Mouse (Mus musculus) brain, adult 2 months (tissue): ENCODE measurements around the gene Anks6.

Source experiments
- DNase-seq: peaks from one replicate; pipeline ENCODE4 v3.0.0; 2011; ENCODE audit warnings: low read depth, low spot score

The Anks6 gene

DNA sequence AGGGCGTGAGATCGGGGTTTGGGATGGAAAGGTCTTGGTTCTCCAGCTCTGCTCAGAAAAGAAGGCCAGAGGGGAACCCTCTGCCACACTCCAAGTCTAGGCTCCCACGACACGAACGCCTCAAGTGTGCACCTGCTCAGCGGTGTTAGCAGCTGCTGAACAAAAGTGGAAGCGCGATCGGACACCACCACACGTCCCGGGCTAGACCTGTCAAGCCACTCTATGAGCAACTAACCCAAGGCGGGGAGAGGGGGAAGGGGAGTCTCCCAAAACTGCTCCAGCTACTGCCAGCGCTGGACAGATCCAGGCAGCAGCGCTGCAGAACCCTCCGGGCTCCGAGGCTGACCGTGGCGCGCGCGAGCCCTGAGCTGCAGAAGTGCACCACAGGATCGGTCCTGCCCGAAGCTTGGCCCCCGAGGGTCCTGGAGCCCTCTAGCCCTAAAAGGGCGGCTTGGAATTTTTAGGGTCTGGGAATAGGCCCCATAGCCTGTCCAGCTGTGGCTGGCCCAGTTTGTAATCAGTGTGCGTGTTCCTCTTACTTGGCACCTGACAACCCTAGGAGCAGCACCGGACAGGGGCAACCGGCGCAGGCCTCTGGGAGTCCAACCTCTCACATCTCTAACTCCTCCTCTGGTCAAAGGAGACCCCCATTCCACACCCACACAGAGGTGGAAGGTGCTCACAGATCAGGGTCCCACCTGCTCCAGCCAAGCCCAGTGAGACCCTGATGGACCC, 66.8 kb downstream of the Anks6 start:
- DNase-seq, result peak; percentile 65

DNA sequence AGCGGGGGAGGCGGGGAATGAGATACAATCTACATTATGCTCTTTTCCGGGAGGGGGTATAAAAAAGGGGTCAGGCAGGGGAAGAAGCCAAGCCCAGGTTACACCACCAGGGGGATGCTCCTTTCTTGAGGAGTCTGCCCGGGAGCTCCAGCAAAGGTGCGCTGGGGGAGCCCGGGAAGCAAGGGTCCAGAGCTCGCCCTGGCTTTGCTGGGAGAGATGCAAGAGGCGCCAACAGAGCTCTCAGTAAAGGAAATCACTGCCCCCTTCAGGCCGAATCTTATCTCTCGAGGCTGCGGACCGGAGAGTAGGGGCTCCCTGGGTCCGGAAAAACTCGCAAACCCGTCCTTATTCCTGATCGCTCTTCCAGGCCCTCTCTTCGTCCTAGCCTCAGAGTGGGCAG, 67.4 kb downstream of the Anks6 start:
- peak; percentile 94 for DNase-seq

DNA sequence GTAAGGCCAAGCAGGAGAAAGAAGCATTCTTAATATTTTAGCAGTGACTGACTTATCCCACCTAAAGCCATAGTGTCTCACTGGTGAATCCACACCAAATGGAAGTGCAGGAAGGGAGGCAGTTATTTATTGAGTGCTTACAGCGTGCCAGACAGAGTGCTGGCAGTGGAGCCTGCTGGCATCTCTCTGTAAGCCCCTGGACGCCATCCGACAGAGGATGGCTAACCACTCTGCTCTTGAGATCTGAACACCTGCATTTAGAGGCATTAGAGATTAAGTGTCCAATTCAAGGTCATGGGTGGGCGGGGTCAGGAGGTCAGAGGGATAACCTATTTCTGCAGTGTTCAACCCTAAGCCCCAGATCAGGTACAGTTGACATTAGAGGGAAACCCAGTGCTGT, 68.4 kb downstream of the Anks6 start:
- no peak for DNase-seq

DNA sequence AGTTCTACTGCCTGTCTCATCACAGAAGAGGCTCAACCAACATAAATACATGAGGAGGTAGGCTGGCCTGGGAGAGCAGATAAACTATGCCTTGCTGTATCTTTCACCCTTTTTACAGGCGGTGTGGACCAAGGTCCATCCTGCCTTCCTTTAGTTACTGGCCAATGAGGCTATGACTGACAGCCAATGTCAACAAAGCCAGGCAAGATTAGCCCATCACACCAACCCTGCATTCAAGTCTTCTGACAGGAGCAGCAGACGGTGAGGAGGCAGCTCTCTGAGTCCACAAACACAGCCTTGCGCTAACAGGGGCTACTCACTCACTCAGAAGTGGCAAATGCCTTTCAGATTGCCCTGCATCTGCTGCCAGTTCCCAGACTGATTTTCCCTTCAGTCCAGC, 69.0 kb downstream of the Anks6 start:
- DNase-seq, result peak; percentile 62

DNA sequence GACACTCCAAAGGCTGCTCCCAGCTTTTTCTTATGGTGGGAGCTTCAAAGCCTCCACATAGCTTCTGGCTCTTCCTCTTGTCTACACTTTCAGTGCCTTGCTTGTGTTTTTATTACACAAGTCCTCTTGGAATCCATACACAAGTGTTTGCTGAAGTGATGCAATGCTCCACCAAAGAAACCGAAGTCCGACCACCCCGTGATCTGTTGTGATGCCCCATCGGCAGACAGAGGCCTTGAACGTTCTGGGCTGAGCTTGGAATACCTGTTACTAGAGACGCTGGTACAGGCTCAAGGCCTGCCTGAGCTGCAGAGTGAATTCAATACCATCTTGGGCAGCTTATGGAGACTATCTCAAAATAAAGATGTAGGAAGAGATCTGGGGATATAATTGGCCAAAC, 69.4 kb downstream of the Anks6 start:
- no peak for DNase-seq

DNA sequence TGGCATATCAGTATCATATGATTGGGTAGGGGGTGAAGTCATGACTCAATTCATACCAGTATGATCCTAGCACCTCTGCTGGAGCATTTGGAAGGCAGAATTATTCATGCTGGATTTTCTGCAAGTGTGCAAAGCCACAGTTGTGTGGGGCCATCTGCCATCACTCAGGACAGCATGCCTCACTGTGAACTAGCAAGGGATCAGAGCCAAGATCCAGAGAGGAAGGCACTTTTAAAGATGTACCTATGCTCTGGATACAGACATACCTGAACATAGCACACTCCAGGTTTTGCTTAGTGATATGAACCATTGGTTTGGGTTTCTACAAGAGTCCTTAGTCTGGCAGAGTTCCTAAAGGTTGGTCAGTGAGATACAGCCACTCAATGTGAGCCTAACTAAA, 71.2 kb downstream of the Anks6 start:
- DNase-seq, result peak; percentile 89

DNA sequence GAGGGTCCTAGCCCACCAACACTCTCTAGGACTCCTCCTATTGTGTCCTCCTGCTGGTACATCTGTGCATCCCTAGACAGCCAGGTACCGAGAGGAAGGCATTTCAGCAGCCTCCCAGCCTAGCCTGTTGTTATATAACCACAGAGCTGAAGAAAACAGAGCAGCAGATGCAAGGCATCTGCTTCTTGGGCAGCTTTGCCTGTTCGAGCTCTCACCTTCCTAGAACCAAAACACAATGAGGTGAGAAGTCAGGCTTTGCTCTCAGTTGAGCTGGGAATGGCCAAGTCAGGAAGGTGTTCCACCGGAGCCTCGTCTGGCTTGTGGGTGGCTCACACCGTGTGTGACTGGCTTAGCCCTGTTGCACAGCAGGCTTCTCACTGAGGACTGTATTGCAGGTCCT, 74.3 kb downstream of the Anks6 start:
- peak; percentile 77 for DNase-seq

DNA sequence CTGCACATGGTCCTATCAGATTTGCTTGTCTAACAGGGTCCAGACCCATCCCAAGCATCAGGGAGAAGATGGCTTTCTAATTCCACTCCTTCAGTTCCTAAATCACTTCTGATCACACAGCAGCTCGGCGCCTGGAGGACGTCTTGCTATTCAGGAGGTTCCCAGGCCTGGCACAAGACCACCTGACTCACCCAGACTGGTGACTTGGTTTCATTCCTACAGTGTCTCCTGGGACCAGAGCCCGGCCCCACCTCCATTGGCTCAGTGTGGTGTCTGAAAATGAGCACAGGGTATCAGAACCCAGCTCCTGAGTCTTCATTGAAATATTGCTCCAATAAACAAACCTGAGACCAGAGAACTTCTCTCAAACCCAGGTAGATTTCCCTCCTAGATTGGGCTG, 75.1 kb downstream of the Anks6 start:
- DNase-seq, result peak; percentile 66

DNA sequence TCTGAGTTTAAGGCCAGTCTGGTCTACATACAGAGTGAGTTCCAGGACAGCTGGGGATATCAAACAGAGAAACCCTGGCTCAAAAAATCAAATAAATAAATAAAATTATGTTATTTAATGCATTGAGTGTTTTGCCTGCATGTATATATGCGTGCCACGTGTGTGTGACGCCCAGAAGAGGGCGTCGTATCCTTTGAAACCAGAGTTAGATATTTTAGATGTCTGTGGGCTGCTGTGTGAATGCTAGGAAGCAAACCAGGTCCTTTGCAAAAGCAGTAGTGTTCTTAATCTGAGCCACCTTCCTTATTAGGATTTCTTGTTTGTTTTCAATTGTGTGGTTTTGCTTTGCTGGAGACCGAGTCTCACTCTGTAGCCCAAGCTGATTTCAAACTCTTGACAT, 78.9 kb downstream of the Anks6 start:
- DNase-seq, result no peak

DNA sequence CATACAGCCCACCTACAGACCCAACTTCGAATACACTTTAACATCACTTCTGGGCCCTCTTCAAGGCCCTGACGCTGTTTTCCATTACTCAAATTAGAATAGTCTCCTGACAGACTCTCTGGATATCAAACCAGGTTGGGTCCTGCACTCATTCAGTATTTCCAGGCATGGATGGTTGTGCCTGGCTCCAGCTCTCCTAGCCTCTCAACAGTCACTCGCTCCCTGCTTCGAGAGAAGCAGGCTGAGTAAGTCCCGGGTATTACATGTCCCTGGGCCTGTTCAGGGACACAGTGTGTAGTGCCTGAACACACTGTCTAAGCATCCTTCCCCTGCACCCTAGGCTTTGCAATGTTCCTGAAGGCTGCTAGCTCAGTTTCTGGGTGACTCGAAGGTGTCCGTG, 80.1 kb downstream of the Anks6 start:
- DNase-seq, result no peak

DNA sequence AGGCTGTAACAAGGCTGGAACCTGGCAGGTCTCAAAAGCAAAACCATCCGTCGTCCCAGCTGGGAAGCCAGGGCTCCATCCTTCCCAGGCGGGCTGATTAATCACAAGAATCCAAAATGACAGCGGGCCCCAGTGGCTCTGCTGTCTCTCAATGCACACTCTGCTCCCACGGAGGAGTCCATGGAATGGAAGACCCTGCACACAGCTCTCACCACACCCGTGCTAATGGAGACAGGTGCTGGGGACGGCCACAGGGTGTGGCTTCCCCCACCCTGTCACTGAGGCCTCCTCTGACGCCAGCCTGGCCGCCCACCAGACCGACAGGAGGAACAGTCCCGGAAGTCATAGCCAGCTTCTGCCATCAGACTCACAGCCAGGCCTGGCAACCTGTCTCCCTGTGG, 80.6 kb downstream of the Anks6 start:
- DNase-seq, result peak; percentile 93

DNA sequence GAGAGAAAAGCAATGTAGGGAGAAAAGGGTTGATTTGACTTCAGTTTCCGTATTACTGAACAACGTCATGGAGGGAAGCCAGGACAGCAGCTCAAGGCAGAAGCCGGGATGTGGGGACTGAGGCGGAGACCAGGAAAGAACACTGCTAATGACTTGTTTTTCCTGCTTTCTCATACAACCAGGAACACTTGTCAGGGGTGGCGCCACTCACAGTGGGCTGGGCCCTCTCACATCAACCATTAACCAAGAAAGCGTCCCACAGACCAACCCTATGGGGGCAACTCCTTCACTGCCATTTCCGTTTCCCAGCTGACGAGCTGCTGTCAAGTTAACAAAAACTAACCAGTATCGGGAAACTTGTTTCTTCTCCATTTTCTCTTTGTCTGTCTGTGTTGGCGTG, 83.9 kb downstream of the Anks6 start:
- no peak for DNase-seq

DNA sequence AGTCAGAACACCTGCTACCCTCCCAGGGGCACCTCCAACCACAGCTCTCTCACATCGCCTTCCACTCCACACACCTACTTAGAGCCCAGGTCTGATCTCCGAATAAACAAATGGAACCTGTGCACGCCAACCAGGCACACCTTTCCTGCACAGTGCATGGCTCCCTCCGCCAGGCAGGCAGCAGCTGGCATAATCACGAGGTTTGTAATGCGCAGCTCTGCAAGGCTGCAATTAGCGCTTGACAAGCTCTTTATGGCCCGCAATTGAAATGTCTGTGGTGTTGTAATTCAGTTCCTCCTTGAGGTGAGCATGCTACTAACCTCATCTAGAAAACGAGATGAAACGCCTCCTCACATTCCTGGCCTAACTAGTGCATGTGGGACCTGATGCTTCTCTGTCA, 89.2 kb downstream of the Anks6 start:
- DNase-seq, result no peak

DNA sequence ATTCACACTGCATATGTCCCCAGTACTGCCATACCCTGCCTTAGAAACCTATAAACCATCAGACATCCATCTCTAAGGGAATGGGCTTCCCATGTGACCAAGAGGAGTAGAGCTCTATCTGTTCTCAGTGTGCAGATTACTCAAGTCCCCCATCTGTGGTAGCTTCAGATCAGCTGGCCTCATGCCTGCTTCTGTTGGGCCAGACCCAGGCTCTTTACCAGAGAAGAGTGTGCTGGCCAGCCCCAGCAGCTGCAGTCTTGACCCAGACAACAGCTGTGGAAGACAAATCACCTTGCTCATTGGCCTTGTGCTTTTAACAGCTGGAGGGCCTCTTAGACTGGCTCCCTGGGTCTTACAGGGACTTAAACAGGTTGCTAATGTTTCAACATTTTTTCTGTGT, 90.7 kb downstream of the Anks6 start:
- no peak for DNase-seq
